Mouse (Mus musculus): Measurements from ENCODE around the gene Gm49396. TPM values are rescaled to one million over a fixed set of nuclear protein-coding genes. Genes with fewer than 3 reads are reported as not detected.

Gene Gm49396
- polyA plus RNA-seq, 1 experiment from 2014 or later, result 5.5 TPM

- Histone ChIP-seq H3K4me3 (ENCODE audit: low read depth, low read length) (no peak overlapping the region), H3K9ac (ENCODE audit: low read depth, low read length) (no peak overlapping the region), H3K36me3 (ENCODE audit: control insufficient read depth, insufficient read depth, low read length) (no peaks in the 10 kb centered on the region), H3K9me3 (replicated peaks; ENCODE audit: control insufficient read depth, low read length) (no peaks in the 10 kb centered on the region), H3K4me1 (ENCODE audit: control insufficient read depth, insufficient read depth, low read length) (0 out of 2 replicates have a peak, but pooled peaks cover 4% of the 10 kb centered on the region), H3K4me2 (no peak overlapping the region), H3K27me3 (ENCODE audit: control insufficient read depth, insufficient read depth, low read length) (0 out of 2 replicates have a peak, but pooled peaks cover 4% of the 10 kb centered on the region), H3K27ac (ENCODE audit: low read depth, low read length) (no peak overlapping the region)
- WGBS (ENCODE audit: insufficient replicate concordance), result 66% methylated on average over 4 of the region's 4 CpGs
- no peak for ATAC-seq (replicated peaks; ENCODE audit: insufficient number of reproducible peaks, low FRiP score, low TSS enrichment)
Measured at GRCm38 (mm10) chr7:30594510-30595024, 31.4 kb downstream of the Gm49396 start.

DNA sequence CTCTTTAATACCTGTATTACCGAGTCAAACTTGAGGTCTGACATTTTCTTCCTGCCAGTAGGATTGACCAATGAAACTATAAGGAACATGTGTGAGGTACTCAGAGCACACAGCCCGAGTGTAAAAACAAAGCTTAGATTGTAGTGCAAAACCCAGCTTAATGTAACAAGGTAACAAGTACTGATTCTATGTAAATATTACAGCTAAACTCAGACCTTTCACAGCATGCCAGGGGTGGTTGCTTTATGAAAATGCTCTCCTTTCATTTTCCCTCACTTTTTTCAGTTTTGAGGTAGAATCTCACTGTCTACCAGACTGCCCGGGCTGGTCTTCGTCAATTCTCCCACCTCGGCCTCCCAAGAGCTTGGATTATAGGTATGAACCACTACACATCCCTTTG lies 32.9 kb downstream of the Gm49396 start:
- Histone ChIP-seq H3K4me2 (no peak overlapping the region), H3K9me3 (replicated peaks; ENCODE audit: control insufficient read depth, low read length) (no peaks in the 10 kb centered on the region), H3K9ac (ENCODE audit: low read depth, low read length) (no peak overlapping the region), H3K36me3 (ENCODE audit: control insufficient read depth, insufficient read depth, low read length) (no peaks in the 10 kb centered on the region), H3K27ac (ENCODE audit: low read depth, low read length) (no peak overlapping the region), H3K4me1 (ENCODE audit: control insufficient read depth, insufficient read depth, low read length) (no peaks in the 10 kb centered on the region), H3K27me3 (ENCODE audit: control insufficient read depth, insufficient read depth, low read length) (0 out of 2 replicates have a peak, but pooled peaks cover 4% of the 10 kb centered on the region), H3K4me3 (ENCODE audit: low read depth, low read length) (no peak overlapping the region)
- WGBS (ENCODE audit: insufficient replicate concordance), result 70% methylated on average over 5 of the region's 5 CpGs
- no peak for ATAC-seq (replicated peaks; ENCODE audit: insufficient number of reproducible peaks, low FRiP score, low TSS enrichment)

DNA sequence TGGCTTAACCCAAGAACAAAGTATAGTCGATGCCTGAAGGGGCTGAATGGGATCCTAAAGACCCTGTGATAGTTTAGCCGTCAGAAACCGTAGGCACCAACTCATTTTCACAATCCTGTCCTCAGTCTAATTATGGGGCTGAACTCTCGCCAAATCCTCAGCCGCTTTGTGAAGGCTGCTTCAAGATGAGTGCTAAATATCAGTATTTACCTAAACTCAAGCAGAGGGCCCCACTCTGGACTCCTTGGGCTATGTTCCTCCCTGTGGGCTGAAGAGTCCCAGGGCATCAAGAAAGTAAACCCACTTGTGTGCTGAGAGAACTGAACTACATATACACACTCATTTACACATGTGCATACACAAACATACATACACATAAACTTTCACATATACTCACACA lies 33.7 kb downstream of the Gm49396 start:
- Histone ChIP-seq H3K9ac (ENCODE audit: low read depth, low read length) (no peak overlapping the region), H3K27ac (ENCODE audit: low read depth, low read length) (no peak overlapping the region), H3K27me3 (ENCODE audit: control insufficient read depth, insufficient read depth, low read length) (0 out of 2 replicates have a peak, but pooled peaks cover 4% of the 10 kb centered on the region), H3K4me1 (ENCODE audit: control insufficient read depth, insufficient read depth, low read length) (no peaks in the 10 kb centered on the region), H3K36me3 (ENCODE audit: control insufficient read depth, insufficient read depth, low read length) (no peaks in the 10 kb centered on the region), H3K4me3 (ENCODE audit: low read depth, low read length) (no peak overlapping the region), H3K4me2 (no peak overlapping the region), H3K9me3 (replicated peaks; ENCODE audit: control insufficient read depth, low read length) (no peaks in the 10 kb centered on the region)
- WGBS (ENCODE audit: insufficient replicate concordance), result 72% methylated on average over 5 of the region's 5 CpGs
- no peak for ATAC-seq (replicated peaks; ENCODE audit: insufficient number of reproducible peaks, low FRiP score, low TSS enrichment)

DNA sequence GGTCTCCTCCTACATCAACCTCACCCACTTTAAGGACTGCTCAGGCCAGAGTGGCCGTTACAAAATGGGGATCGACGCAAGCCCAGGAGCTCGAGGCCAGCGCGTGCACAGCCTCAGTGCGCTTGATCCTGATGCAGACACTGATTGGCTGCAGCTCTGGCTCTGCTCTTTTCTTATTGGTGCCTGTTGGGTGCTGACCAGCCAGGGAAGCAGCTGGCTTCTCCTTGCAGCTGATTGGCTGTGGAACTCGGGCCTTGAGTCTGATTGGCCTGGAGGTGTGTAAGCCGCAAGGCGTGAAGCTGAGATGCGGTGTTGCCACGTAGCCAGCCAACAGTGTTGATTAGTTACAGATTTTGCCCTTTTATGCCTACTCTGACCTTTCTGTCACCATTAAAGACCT lies 35.6 kb downstream of the Gm49396 start, which contains the start of gene Zbtb32:
Zbtb32 (minus strand) TSS at position 124 of the 400 bp plus-strand sequence.
- Histone ChIP-seq H3K4me3 (ENCODE audit: low read depth, low read length) (no peak within 1 kb of the TSS), H3K4me2 (peak within 1 kb of the TSS; percentile 34), H3K27me3 (ENCODE audit: control insufficient read depth, insufficient read depth, low read length) (no peaks in the 10 kb centered on the region), H3K9ac (ENCODE audit: low read depth, low read length) (no peak within 1 kb of the TSS), H3K9me3 (replicated peaks; ENCODE audit: control insufficient read depth, low read length) (no peaks in the 10 kb centered on the region), H3K36me3 (ENCODE audit: control insufficient read depth, insufficient read depth, low read length) (no peaks in the 10 kb centered on the region), H3K27ac (ENCODE audit: low read depth, low read length) (no peak within 1 kb of the TSS), H3K4me1 (ENCODE audit: control insufficient read depth, insufficient read depth, low read length) (no peaks in the 10 kb centered on the region)
- WGBS (ENCODE audit: insufficient replicate concordance), result 86% methylated on average over 12 of the region's 12 CpGs
- no peak for ATAC-seq (replicated peaks; ENCODE audit: insufficient number of reproducible peaks, low FRiP score, low TSS enrichment)

DNA sequence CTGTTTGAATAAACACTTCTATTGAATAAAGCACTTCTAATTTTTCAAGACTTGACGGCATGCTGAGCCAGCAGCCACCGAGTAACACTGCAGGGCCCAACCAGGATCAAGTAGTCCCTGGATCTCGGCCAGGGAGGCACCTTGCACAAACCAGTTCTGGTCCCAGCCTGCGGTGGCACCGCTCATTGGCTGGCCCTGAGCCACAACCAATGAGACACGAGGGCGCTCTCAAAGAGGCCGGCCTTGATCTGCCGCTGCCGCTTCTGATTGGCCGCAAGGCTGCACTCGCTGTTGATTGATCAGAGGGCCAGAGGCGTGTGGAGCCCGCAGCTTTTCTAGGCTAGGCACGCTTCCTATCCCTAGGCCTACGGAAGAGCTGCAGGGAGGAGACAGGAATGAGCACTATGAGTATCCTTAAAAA lies 36.8 kb downstream of the Gm49396 start:
- Histone ChIP-seq H3K4me3 (ENCODE audit: low read depth, low read length) (no peak overlapping the region), H3K36me3 (ENCODE audit: control insufficient read depth, insufficient read depth, low read length) (no peaks in the 10 kb centered on the region), H3K27ac (ENCODE audit: low read depth, low read length) (no peak overlapping the region), H3K9me3 (replicated peaks; ENCODE audit: control insufficient read depth, low read length) (no peaks in the 10 kb centered on the region), H3K4me2 (peak overlapping the region; percentile 46), H3K9ac (ENCODE audit: low read depth, low read length) (no peak overlapping the region; the same call in 1 of the 2 replicates), H3K4me1 (ENCODE audit: control insufficient read depth, insufficient read depth, low read length) (no peaks in the 10 kb centered on the region), H3K27me3 (ENCODE audit: control insufficient read depth, insufficient read depth, low read length) (no peaks in the 10 kb centered on the region)
- 2% methylated on average over 16 of the region's 16 CpGs for WGBS (ENCODE audit: insufficient replicate concordance)
- peak; percentile 92 for ATAC-seq (replicated peaks; ENCODE audit: insufficient number of reproducible peaks, low FRiP score, low TSS enrichment)

GRCm38 (mm10) chr7:30600651-30601050 lies 37.5 kb downstream of the Gm49396 start:
- 75% methylated on average over 7 of the region's 7 CpGs for WGBS (ENCODE audit: insufficient replicate concordance)
- H3K27ac ChIP-seq (ENCODE audit: low read depth, low read length), result no peak overlapping the region
- no peak for ATAC-seq (replicated peaks; ENCODE audit: insufficient number of reproducible peaks, low FRiP score, low TSS enrichment)

DNA sequence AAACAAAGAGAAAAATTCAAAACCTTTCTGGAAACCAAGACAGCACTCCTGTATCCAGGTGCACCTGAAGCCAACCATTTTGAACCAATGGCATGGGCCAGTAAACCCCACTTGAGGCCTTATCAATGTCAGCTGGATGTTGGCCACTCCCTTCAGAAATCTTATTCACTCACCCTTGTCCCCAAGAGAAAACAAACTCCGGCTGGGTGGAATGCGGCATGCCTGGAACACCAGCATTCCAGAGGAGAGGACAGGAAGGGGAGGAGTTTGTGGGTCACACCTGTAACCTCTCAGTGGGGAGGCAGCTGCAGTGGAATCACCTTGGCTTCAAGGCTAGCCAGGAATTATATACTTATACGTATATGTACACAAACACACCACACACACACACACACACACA lies 39.4 kb downstream of the Gm49396 start:
- Histone ChIP-seq H3K9me3 (replicated peaks; ENCODE audit: control insufficient read depth, low read length) (no peaks in the 10 kb centered on the region), H3K4me3 (ENCODE audit: low read depth, low read length) (no peak overlapping the region), H3K4me1 (ENCODE audit: control insufficient read depth, insufficient read depth, low read length) (no peaks in the 10 kb centered on the region), H3K9ac (ENCODE audit: low read depth, low read length) (no peak overlapping the region), H3K27ac (ENCODE audit: low read depth, low read length) (no peak overlapping the region), H3K27me3 (ENCODE audit: control insufficient read depth, insufficient read depth, low read length) (no peaks in the 10 kb centered on the region), H3K4me2 (no peak overlapping the region), H3K36me3 (ENCODE audit: control insufficient read depth, insufficient read depth, low read length) (no peaks in the 10 kb centered on the region)
- ATAC-seq (replicated peaks; ENCODE audit: insufficient number of reproducible peaks, low FRiP score, low TSS enrichment), result no peak
- 25% methylated on average over 3 of the region's 3 CpGs for WGBS (ENCODE audit: insufficient replicate concordance)

More at GRCm38 (mm10) chr7:30600651-30601050, 37.5 kb downstream of the Gm49396 start:
- Histone ChIP-seq H3K4me3 (ENCODE audit: low read depth, low read length) (no peak overlapping the region), H3K4me2 (no peak overlapping the region), H3K4me1 (ENCODE audit: control insufficient read depth, insufficient read depth, low read length) (no peaks in the 10 kb centered on the region), H3K9me3 (replicated peaks; ENCODE audit: control insufficient read depth, low read length) (no peaks in the 10 kb centered on the region), H3K36me3 (ENCODE audit: control insufficient read depth, insufficient read depth, low read length) (no peaks in the 10 kb centered on the region), H3K27me3 (ENCODE audit: control insufficient read depth, insufficient read depth, low read length) (no peaks in the 10 kb centered on the region), H3K9ac (ENCODE audit: low read depth, low read length) (no peak overlapping the region)

- WGBS (ENCODE audit: insufficient replicate concordance), result 54% methylated on average over 8 of the region's 8 CpGs
- no peak overlapping the region for H3K4me2 ChIP-seq
- H3K9ac ChIP-seq (ENCODE audit: low read depth, low read length), result no peak overlapping the region
- ATAC-seq (replicated peaks; ENCODE audit: insufficient number of reproducible peaks, low FRiP score, low TSS enrichment), result no peak
- H3K36me3 ChIP-seq (ENCODE audit: control insufficient read depth, insufficient read depth, low read length), result no peaks in the 10 kb centered on the region
- 0 out of 2 replicates have a peak, but pooled peaks cover 3% of the 10 kb centered on the region for H3K27me3 ChIP-seq (ENCODE audit: control insufficient read depth, insufficient read depth, low read length)
- no peak overlapping the region for H3K4me3 ChIP-seq (ENCODE audit: low read depth, low read length)
- H3K4me1 ChIP-seq (ENCODE audit: control insufficient read depth, insufficient read depth, low read length), result no peaks in the 10 kb centered on the region
- no peak overlapping the region for H3K27ac ChIP-seq (ENCODE audit: low read depth, low read length)
- H3K9me3 ChIP-seq (replicated peaks; ENCODE audit: control insufficient read depth, low read length), result no peaks in the 10 kb centered on the region
Measured at GRCm38 (mm10) chr7:30604424-30604823, 41.3 kb downstream of the Gm49396 start.

DNA sequence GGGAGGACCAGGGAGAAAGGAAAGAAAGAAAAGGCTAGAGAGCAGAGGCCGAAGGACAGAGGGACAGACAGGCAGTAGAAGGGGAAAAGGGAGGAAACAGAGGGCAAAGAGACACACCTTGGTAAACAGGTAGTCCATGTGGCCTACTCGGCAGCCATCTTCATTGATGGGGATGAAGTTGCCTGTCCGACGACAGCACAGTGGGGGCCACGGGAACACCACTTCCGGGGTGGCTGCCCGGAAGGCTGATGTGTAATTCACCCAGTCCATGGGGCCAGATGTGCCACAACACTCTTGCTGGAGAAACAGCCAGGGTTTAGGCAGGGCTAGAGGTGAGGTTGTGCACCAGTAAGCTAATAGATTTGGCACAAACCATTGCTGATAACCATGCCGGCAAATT lies 41.8 kb downstream of the Gm49396 start:
- no peak for ATAC-seq (replicated peaks; ENCODE audit: insufficient number of reproducible peaks, low FRiP score, low TSS enrichment)
- H3K4me3 ChIP-seq (ENCODE audit: low read depth, low read length), result no peak overlapping the region
- no peak overlapping the region for H3K27ac ChIP-seq (ENCODE audit: low read depth, low read length)
- H3K4me2 ChIP-seq, result no peak overlapping the region
- 76% methylated on average over 8 of the region's 8 CpGs for WGBS (ENCODE audit: insufficient replicate concordance)
- 0 out of 2 replicates have a peak, but pooled peaks cover 3% of the 10 kb centered on the region for H3K27me3 ChIP-seq (ENCODE audit: control insufficient read depth, insufficient read depth, low read length)
- no peaks in the 10 kb centered on the region for H3K36me3 ChIP-seq (ENCODE audit: control insufficient read depth, insufficient read depth, low read length)
- no peaks in the 10 kb centered on the region for H3K9me3 ChIP-seq (replicated peaks; ENCODE audit: control insufficient read depth, low read length)
- no peak overlapping the region for H3K9ac ChIP-seq (ENCODE audit: low read depth, low read length)
- peaks cover 2% of the 10 kb centered on the region; the same call in 1 of the 2 replicates for H3K4me1 ChIP-seq (ENCODE audit: control insufficient read depth, insufficient read depth, low read length)
